Mouse (Mus musculus): ENCODE results near the gene Vmn2r107.

Vmn2r107 gene

GRCm38 (mm10) chr17:20344942-20345341, at the start of gene Vmn2r107:
Vmn2r107 (plus strand) TSS chr17:20345242.
- DNase-seq, result no peak

GRCm38 (mm10) chr17:20305790-20306189, 39.3 kb upstream of the Vmn2r107 start:
- no peak for DNase-seq

GRCm38 (mm10) chr17:20399105-20399504, 54.1 kb downstream of the Vmn2r107 start:
- DNase-seq, result no peak

- DNase-seq, result no peak
Observed at GRCm38 (mm10) chr17:20413846-20414245, 68.8 kb downstream of the Vmn2r107 start, which contains the start of gene Vmn1r224. Vmn1r224 (plus strand) TSS chr17:20414146.

Data from thymus, postnatal 36 days (tissue).